Mouse (Mus musculus): ENCODE results near the gene Stk11. TPM values are rescaled to one million over a fixed set of nuclear protein-coding genes. Genes with fewer than 3 reads are reported as not detected.
A peak's percentile ranks its signal among the peaks of the same experiment; 100 is the strongest.

Stk11 gene
- polyA plus RNA-seq (2012; rRNA removed) (133 and 147 TPM in 2 replicates), polyA plus RNA-seq (2014; fragmentation: Nextera tagmentation; extraction: Ambion mirVana) (30.1 and 32.4 TPM in 2 replicates)

DNA sequence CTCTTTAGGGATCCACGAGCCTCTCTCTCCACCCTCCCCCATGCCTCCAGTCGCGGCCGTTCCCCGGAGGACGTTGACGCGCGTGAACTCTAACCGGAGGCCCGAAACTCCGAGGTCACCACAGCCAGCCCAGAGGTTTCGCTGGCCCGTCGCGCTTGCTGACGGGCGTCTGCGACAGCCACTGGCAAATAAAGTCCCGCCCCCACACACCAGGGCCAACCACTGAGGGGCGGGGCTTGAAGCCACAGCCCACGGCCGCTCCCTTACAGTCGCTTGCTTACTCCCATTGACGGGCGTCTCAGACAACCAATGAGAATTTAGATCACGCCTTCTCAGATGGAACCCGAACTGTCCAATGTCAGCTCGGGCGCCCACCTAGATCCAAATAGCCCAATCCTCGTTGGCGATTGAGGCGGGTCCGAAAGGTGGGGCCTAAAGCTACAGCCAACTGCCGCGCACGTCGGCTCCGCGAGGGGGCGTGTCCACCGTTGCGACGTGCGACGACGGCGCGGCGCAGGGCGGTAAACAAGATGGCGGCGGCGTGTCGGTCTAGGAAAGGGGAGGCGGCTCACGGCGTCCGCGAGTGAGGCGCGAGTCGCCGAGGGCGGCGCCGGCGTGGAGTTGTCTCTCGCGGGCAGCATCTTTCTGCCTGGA is at the start of gene Stk11:
Stk11 (plus strand) TSS at position 514 of the 654 bp plus-strand sequence.
- H3K36me3 ChIP-seq (ENCODE audit: control insufficient read depth, insufficient read depth, low read length), result peaks cover 24% of the 10 kb centered on the region
- H3K9me3 ChIP-seq (ENCODE audit: control insufficient read depth, low read length), result no peaks in the 10 kb centered on the region
- peak; percentile 73; the same call in 1 of the 2 replicates for TF ChIP-seq POLR2A (IDR thresholded peaks at IDR 0.05; ENCODE audit: borderline replicate concordance, extremely low read depth, insufficient read depth, insufficient read length)
- peak within 1 kb of the TSS; percentile 95 for H3K4me2 ChIP-seq (replicated peaks; ENCODE audit: low read depth, low read length, severe bottlenecking)
- peak within 1 kb of the TSS; percentile 90 for H3K4me3 ChIP-seq (replicated peaks; ENCODE audit: low read length)
- H3K27ac ChIP-seq (replicated peaks; ENCODE audit: low read depth, low read length), result peak within 1 kb of the TSS; percentile 73
- WGBS, result under 1% methylated on average over 68 of the region's 70 CpGs
- H3K27me3 ChIP-seq (ENCODE audit: control insufficient read depth, insufficient read depth, low read length), result no peaks in the 10 kb centered on the region
- ATAC-seq (ENCODE audit: low FRiP score, low read depth) (peak; percentile 97), DNase-seq (ENCODE audit: low spot score) (peak; percentile 100)
- peaks cover 22% of the 10 kb centered on the region for H3K4me1 ChIP-seq (ENCODE audit: control insufficient read depth, insufficient read depth, low read length)
- H3K9ac ChIP-seq (ENCODE audit: low read depth, low read length, severe bottlenecking), result peak within 1 kb of the TSS; percentile 78

GRCm38 (mm10) chr10:80069251-80069650 is 46.4 kb upstream of the Stk11 start:
- no peak overlapping the region for H3K9ac ChIP-seq (ENCODE audit: low read depth, low read length, severe bottlenecking)
- no peak for ATAC-seq (ENCODE audit: low FRiP score, low read depth)
- peaks cover 15% of the 10 kb centered on the region for H3K36me3 ChIP-seq (ENCODE audit: control insufficient read depth, insufficient read depth, low read length)
- H3K27ac ChIP-seq (replicated peaks; ENCODE audit: low read depth, low read length), result no peak overlapping the region
- 89% methylated on average over 6 of the region's 7 CpGs for WGBS
- DNase-seq (ENCODE audit: low spot score), result no peak
- no peaks in the 10 kb centered on the region for H3K27me3 ChIP-seq (ENCODE audit: control insufficient read depth, insufficient read depth, low read length)
- TF ChIP-seq POLR2A (IDR thresholded peaks at IDR 0.05; ENCODE audit: borderline replicate concordance, extremely low read depth, insufficient read depth, insufficient read length), result no peak
- no peak overlapping the region for H3K4me2 ChIP-seq (replicated peaks; ENCODE audit: low read depth, low read length, severe bottlenecking)
- no peaks in the 10 kb centered on the region for H3K9me3 ChIP-seq (ENCODE audit: control insufficient read depth, low read length)
- peaks cover 6% of the 10 kb centered on the region; the same call in 1 of the 2 replicates for H3K4me1 ChIP-seq (ENCODE audit: control insufficient read depth, insufficient read depth, low read length)
- no peak overlapping the region for H3K4me3 ChIP-seq (replicated peaks; ENCODE audit: low read length)

- H3K36me3 ChIP-seq (ENCODE audit: control insufficient read depth, insufficient read depth, low read length), result peaks cover 13% of the 10 kb centered on the region
- no peak overlapping the region for H3K4me2 ChIP-seq (replicated peaks; ENCODE audit: low read depth, low read length, severe bottlenecking)
- no peaks in the 10 kb centered on the region for H3K9me3 ChIP-seq (ENCODE audit: control insufficient read depth, low read length)
- H3K4me3 ChIP-seq (replicated peaks; ENCODE audit: low read length), result no peak overlapping the region
- 90% methylated on average over 3 of the region's 4 CpGs for WGBS
- peaks cover 7% of the 10 kb centered on the region; the same call in 1 of the 2 replicates for H3K4me1 ChIP-seq (ENCODE audit: control insufficient read depth, insufficient read depth, low read length)
- no peak overlapping the region for H3K9ac ChIP-seq (ENCODE audit: low read depth, low read length, severe bottlenecking)
- no peak for DNase-seq (ENCODE audit: low spot score)
- no peak overlapping the region for H3K27ac ChIP-seq (replicated peaks; ENCODE audit: low read depth, low read length)
- no peaks in the 10 kb centered on the region for H3K27me3 ChIP-seq (ENCODE audit: control insufficient read depth, insufficient read depth, low read length)
- no peak for TF ChIP-seq POLR2A (IDR thresholded peaks at IDR 0.05; ENCODE audit: borderline replicate concordance, extremely low read depth, insufficient read depth, insufficient read length)
- no peak for ATAC-seq (ENCODE audit: low FRiP score, low read depth)
These were observed 45.6 kb upstream of the Stk11 start for GRCm38 (mm10) chr10:80069948-80070450.

GRCm38 (mm10) chr10:80070837-80071515 is 44.6 kb upstream of the Stk11 start:
- ATAC-seq (ENCODE audit: low FRiP score, low read depth) (peak; percentile 68; the same call in 1 of the 2 replicates), DNase-seq (ENCODE audit: low spot score) (peak; percentile 24)
- Histone ChIP-seq H3K27ac (replicated peaks; ENCODE audit: low read depth, low read length) (peak overlapping the region; percentile 48; the same call in 1 of the 2 replicates), H3K4me1 (ENCODE audit: control insufficient read depth, insufficient read depth, low read length) (peaks cover 8% of the 10 kb centered on the region; the same call in 1 of the 2 replicates), H3K9me3 (ENCODE audit: control insufficient read depth, low read length) (no peaks in the 10 kb centered on the region), H3K4me2 (replicated peaks; ENCODE audit: low read depth, low read length, severe bottlenecking) (no peak overlapping the region), H3K9ac (ENCODE audit: low read depth, low read length, severe bottlenecking) (0 out of 2 replicates have a peak overlapping the region, but pooled peaks have one; percentile 8), H3K27me3 (ENCODE audit: control insufficient read depth, insufficient read depth, low read length) (no peaks in the 10 kb centered on the region), H3K4me3 (replicated peaks; ENCODE audit: low read length) (no peak overlapping the region), H3K36me3 (ENCODE audit: control insufficient read depth, insufficient read depth, low read length) (peaks cover 13% of the 10 kb centered on the region)
- WGBS, result 59% methylated on average over 9 of the region's 9 CpGs
- TF ChIP-seq POLR2A (IDR thresholded peaks at IDR 0.05; ENCODE audit: borderline replicate concordance, extremely low read depth, insufficient read depth, insufficient read length), result no peak

DNA sequence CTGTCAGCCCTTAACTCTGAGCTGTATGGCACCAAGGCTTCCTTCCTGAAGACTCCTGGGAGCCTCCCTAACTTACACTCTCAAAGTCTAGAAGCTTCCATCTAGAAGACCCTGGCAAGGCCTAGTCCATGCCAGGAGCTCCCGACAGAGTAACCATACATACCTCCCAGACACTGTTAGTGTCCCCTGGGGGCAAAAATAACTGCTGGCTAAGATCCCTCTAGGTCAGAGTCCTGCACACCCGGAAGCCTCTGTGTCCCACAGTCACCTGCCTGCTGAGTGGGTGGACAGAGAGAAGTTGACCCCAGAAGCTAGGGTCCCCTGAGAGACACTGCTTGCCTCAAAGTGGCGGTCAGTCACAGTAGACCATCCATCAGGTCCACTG is 44.1 kb upstream of the Stk11 start:
- DNase-seq (ENCODE audit: low spot score) (no peak), ATAC-seq (ENCODE audit: low FRiP score, low read depth) (no peak)
- Histone ChIP-seq H3K36me3 (ENCODE audit: control insufficient read depth, insufficient read depth, low read length) (peaks cover 13% of the 10 kb centered on the region), H3K4me2 (replicated peaks; ENCODE audit: low read depth, low read length, severe bottlenecking) (no peak overlapping the region), H3K9ac (ENCODE audit: low read depth, low read length, severe bottlenecking) (0 out of 2 replicates have a peak overlapping the region, but pooled peaks have one; percentile 8), H3K4me3 (replicated peaks; ENCODE audit: low read length) (no peak overlapping the region), H3K27me3 (ENCODE audit: control insufficient read depth, insufficient read depth, low read length) (no peaks in the 10 kb centered on the region), H3K9me3 (ENCODE audit: control insufficient read depth, low read length) (no peaks in the 10 kb centered on the region), H3K4me1 (ENCODE audit: control insufficient read depth, insufficient read depth, low read length) (peaks cover 8% of the 10 kb centered on the region; the same call in 1 of the 2 replicates), H3K27ac (replicated peaks; ENCODE audit: low read depth, low read length) (peak overlapping the region; percentile 33; the same call in 1 of the 2 replicates)
- 72% methylated on average over 3 of the region's 3 CpGs for WGBS
- TF ChIP-seq POLR2A (IDR thresholded peaks at IDR 0.05; ENCODE audit: borderline replicate concordance, extremely low read depth, insufficient read depth, insufficient read length), result no peak

Data from limb, embryonic 14.5 days (tissue).